In the genomic region with DNA sequence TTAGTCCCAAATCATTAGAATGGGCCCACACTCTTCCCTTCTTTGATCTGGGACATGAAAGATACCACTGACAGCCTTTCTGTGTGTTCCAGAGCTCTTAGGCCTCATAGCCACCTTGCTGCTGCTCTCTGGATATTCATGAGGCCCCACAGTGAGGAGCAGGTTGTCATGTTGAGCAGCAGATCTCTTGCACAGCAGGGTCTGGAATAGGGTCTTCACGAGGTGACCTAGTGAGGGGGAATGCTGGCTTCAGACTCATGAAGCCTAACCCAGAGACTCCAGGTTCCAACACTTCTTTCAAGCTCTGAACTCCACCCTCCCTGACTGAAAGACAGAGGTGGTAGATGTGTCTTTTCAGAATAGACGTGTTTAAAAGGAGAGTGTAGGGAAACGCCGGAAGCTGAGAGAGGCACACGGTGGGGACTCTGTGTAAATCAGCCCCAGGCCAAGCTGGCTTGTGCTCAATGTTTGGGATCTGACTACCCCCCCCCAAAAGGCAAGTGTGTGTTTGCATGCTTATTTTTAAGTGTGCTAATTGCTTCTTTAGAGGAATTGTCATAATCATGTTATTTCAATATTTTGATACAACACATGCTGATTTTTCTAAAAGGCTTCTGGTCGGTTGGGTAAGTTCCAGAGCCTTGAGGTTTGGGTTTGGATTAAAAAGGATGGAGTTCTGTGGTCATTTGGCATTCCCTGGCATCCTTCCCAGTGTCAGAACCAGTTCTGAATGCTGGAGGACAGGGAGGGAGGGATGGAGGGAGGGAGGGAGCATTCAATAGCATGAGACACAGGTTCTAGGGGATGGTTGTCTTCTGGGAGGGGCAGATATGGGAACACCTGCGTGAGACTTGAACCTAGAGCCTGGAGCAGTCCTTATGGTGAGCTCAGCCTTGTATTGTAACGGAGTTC, we compare ENCODE assay signal across 15 mouse cellular contexts.
DNase-seq lines count a peak whose midpoint lies in the region; ATAC-seq and TF ChIP-seq lines count a peak whose summit lies in the region.
"Had no signal": no experiment of that assay in that cellular context is flagged by ENCODE, and none has a peak within 500 bp of the region (broad histone marks: within the 10 kb centered on the region; RNA-seq: fewer than 3 reads in every experiment).

No protein-coding gene starts in this region.

- H3K9ac ChIP-seq in forebrain, embryonic 16.5 days (replicated peaks; ENCODE audit: low read depth, low read length) = no peak overlapping the region
- H3K9ac ChIP-seq in midbrain, postnatal 0 days (replicated peaks; ENCODE audit: low read length, poor library complexity, severe bottlenecking) = no peak overlapping the region
- H3K9ac ChIP-seq in limb, embryonic 15.5 days = no peak overlapping the region
- H3K9ac ChIP-seq: heart, embryonic 15.5 days; intestine, embryonic 15.5 days; liver, embryonic 12.5 days had no signal

- 0 out of 2 replicates have a peak, but pooled peaks have one; percentile 52 for ATAC-seq in forebrain, embryonic 16.5 days
- no peak for ATAC-seq in midbrain, postnatal 0 days (ENCODE audit: low FRiP score)
- ATAC-seq in limb, embryonic 15.5 days (ENCODE audit: insufficient number of reproducible peaks, low FRiP score, low TSS enrichment, low read depth) = 0 out of 2 replicates have a peak, but pooled peaks have one; percentile 28
- ATAC-seq: intestine, embryonic 15.5 days; liver, embryonic 12.5 days; midbrain, embryonic 16.5 days had no signal

- no peak overlapping the region for H3K4me3 ChIP-seq in forebrain, embryonic 16.5 days (replicated peaks; ENCODE audit: low read length)
- no peak overlapping the region for H3K4me3 ChIP-seq in forebrain, embryonic 10.5 days
- H3K4me3 ChIP-seq in midbrain, postnatal 0 days (ENCODE audit: low read depth, low read length) = no peak overlapping the region
- H3K4me3 ChIP-seq in midbrain, embryonic 10.5 days = no peak overlapping the region
- no peak overlapping the region for H3K4me3 ChIP-seq in limb, embryonic 15.5 days
- H3K4me3 ChIP-seq: heart, embryonic 15.5 days; intestine, embryonic 15.5 days; liver, embryonic 12.5 days; megakaryocyte, embryonic 14.5 days had no signal

- no peak overlapping the region for H3K27ac ChIP-seq in forebrain, embryonic 16.5 days (ENCODE audit: low read length)
- H3K27ac ChIP-seq in forebrain, embryonic 10.5 days = no peak overlapping the region
- H3K27ac ChIP-seq in midbrain, postnatal 0 days (ENCODE audit: low read depth, low read length) = no peak overlapping the region
- no peak overlapping the region for H3K27ac ChIP-seq in midbrain, embryonic 10.5 days (replicated peaks)
- H3K27ac ChIP-seq in limb, embryonic 15.5 days = no peak overlapping the region
- H3K27ac ChIP-seq: heart, embryonic 15.5 days; intestine, embryonic 15.5 days; liver, embryonic 12.5 days had no signal

- no peak overlapping the region for H3K4me2 ChIP-seq in forebrain, embryonic 16.5 days (ENCODE audit: low read length)
- H3K4me2 ChIP-seq in midbrain, postnatal 0 days (ENCODE audit: low read depth, low read length, poor library complexity, severe bottlenecking) = no peak overlapping the region
- H3K4me2 ChIP-seq in limb, embryonic 15.5 days = no peak overlapping the region
- H3K4me2 ChIP-seq: heart, embryonic 15.5 days; intestine, embryonic 15.5 days; liver, embryonic 12.5 days had no signal

- TF ChIP-seq CTCF in midbrain, postnatal 0 days (IDR thresholded peaks at IDR 0.05) = no peak

- peaks cover 4% of the 10 kb centered on the region; the same call in 1 of the 2 replicates for H3K4me1 ChIP-seq in forebrain, embryonic 16.5 days (replicated peaks; ENCODE audit: control insufficient read depth, insufficient read depth, low read length)
- no peaks in the 10 kb centered on the region; the same call in 1 of the 2 replicates for H3K4me1 ChIP-seq in forebrain, embryonic 10.5 days
- no peaks in the 10 kb centered on the region for H3K4me1 ChIP-seq in midbrain, postnatal 0 days (ENCODE audit: insufficient read depth, low read length)
- H3K4me1 ChIP-seq in midbrain, embryonic 10.5 days = no peaks in the 10 kb centered on the region
- 0 out of 2 replicates have a peak, but pooled peaks cover 5% of the 10 kb centered on the region for H3K4me1 ChIP-seq in limb, embryonic 15.5 days
- H3K4me1 ChIP-seq: heart, embryonic 15.5 days; intestine, embryonic 15.5 days had no signal

- WGBS in forebrain, embryonic 16.5 days = 37% methylated on average over 8 of the region's 8 CpGs
- WGBS in forebrain, embryonic 10.5 days = 74% methylated on average over 8 of the region's 8 CpGs
- 47% methylated on average over 8 of the region's 8 CpGs for WGBS in midbrain, postnatal 0 days
- WGBS in midbrain, embryonic 10.5 days = 75% methylated on average over 8 of the region's 8 CpGs
- WGBS in limb, embryonic 15.5 days = 41% methylated on average over 8 of the region's 8 CpGs

- DNase-seq in adrenal gland, postnatal 14 days = peak; percentile 31
- no peak for DNase-seq in adrenal gland, postnatal 4 days (ENCODE audit: low spot score in 2 of 2)
- DNase-seq in forebrain, embryonic 10.5 days (ENCODE audit: extremely low spot score, low spot score) = no peak
- peak; percentile 42 for DNase-seq in midbrain, postnatal 0 days (ENCODE audit: low spot score)
- DNase-seq in midbrain, embryonic 10.5 days (ENCODE audit: low spot score) = no peak
- no peak for DNase-seq in left cerebral cortex, postnatal 36 days (ENCODE audit: low spot score in 2 of 2)
- DNase-seq: heart, adult 18-20 months; spleen, adult 18-20 months had no signal

- no peaks in the 10 kb centered on the region for H3K36me3 ChIP-seq in forebrain, embryonic 16.5 days (ENCODE audit: control insufficient read depth, insufficient read depth)
- peaks cover 21% of the 10 kb centered on the region for H3K36me3 ChIP-seq in forebrain, embryonic 10.5 days (replicated peaks)
- 0 out of 2 replicates have a peak, but pooled peaks cover 2% of the 10 kb centered on the region for H3K36me3 ChIP-seq in midbrain, postnatal 0 days (ENCODE audit: insufficient read depth, low read length)
- peaks cover 33% of the 10 kb centered on the region for H3K36me3 ChIP-seq in midbrain, embryonic 10.5 days
- H3K36me3 ChIP-seq in limb, embryonic 15.5 days = no peaks in the 10 kb centered on the region
- H3K36me3 ChIP-seq: heart, embryonic 15.5 days; intestine, embryonic 15.5 days; liver, embryonic 12.5 days had no signal

- no peaks in the 10 kb centered on the region for H3K9me3 ChIP-seq in forebrain, embryonic 16.5 days (ENCODE audit: control insufficient read depth, low read length)
- no peaks in the 10 kb centered on the region for H3K9me3 ChIP-seq in forebrain, embryonic 10.5 days
- H3K9me3 ChIP-seq in midbrain, postnatal 0 days (ENCODE audit: low read length) = no peaks in the 10 kb centered on the region
- no peaks in the 10 kb centered on the region for H3K9me3 ChIP-seq in midbrain, embryonic 10.5 days (replicated peaks)
- H3K9me3 ChIP-seq in limb, embryonic 15.5 days = no peaks in the 10 kb centered on the region
- H3K9me3 ChIP-seq: heart, embryonic 15.5 days; intestine, embryonic 15.5 days; liver, embryonic 12.5 days; megakaryocyte, embryonic 14.5 days had no signal

- intact Hi-C loops in left cerebral cortex, postnatal 36 days (cut with DNase I) = no loop called here

- H3K27me3 ChIP-seq in forebrain, embryonic 16.5 days (replicated peaks; ENCODE audit: control insufficient read depth, insufficient read depth, low read length) = peaks cover 16% of the 10 kb centered on the region; the same call in 1 of the 2 replicates
- no peaks in the 10 kb centered on the region for H3K27me3 ChIP-seq in forebrain, embryonic 10.5 days (ENCODE audit: poor library complexity, severe bottlenecking)
- no peaks in the 10 kb centered on the region for H3K27me3 ChIP-seq in midbrain, postnatal 0 days (ENCODE audit: insufficient read depth, low read length)
- no peaks in the 10 kb centered on the region for H3K27me3 ChIP-seq in midbrain, embryonic 10.5 days (ENCODE audit: low read depth, poor library complexity, severe bottlenecking)
- H3K27me3 ChIP-seq in limb, embryonic 15.5 days = peaks cover 4% of the 10 kb centered on the region; the same call in 1 of the 2 replicates
- H3K27me3 ChIP-seq: heart, embryonic 15.5 days; intestine, embryonic 15.5 days had no signal

Comparison
In these comparisons a context has a peak if more than half of its experiments do, and no peak if none do; other contexts are left out.
1. DNase-seq: peak in adrenal gland, postnatal 14 days (single experiment) and midbrain, postnatal 0 days (single experiment); none in adrenal gland, postnatal 4 days (0 of 2), forebrain, embryonic 10.5 days (single experiment), midbrain, embryonic 10.5 days (single experiment) and left cerebral cortex, postnatal 36 days (0 of 2).